Mouse (Mus musculus): Measurements from ENCODE around the gene Arf5. TPM values are rescaled to one million over a fixed set of nuclear protein-coding genes. Genes with fewer than 3 reads are reported as not detected.

Arf5 gene
- total RNA-seq, 2 experiments from 2014 or later, result 68.5 to 70.8 TPM

Other genes starting within 250 kb of the Arf5 start
- gene Zfp800, start 25.6 kb upstream of the Arf5 start, total RNA-seq (2021), result 1 to 10 TPM; 6.3 to 6.6 TPM
- not detected for gene Fscn3, start 4.2 kb downstream of the Arf5 start, total RNA-seq (2021)
- 1 to 10 TPM; 6.6 to 7.6 TPM for gene Gcc1, start 4.8 kb downstream of the Arf5 start, total RNA-seq (2021)
- not detected for gene Pax4, start 25.8 kb downstream of the Arf5 start, total RNA-seq (2021)
- 10 to 100 TPM; 45.0 to 49.8 TPM for gene Snd1, start 51.6 kb downstream of the Arf5 start, total RNA-seq (2021)